In genomic region chr16:23988157-23988465, GRCm38 (mm10) we compare ENCODE assay signal across 8 mouse cellular contexts. TPM values are rescaled to one million over a fixed set of nuclear protein-coding genes. Genes with fewer than 3 reads are reported as not detected.
DNase-seq lines count a peak whose midpoint lies in the region; ATAC-seq and TF ChIP-seq lines count a peak whose summit lies in the region.

No protein-coding gene starts in this region.

- no peak for ATAC-seq in embryonic facial prominence, embryonic 14.5 days (ENCODE audit: low read depth)
- no peak for ATAC-seq in intestine, embryonic 14.5 days (replicated peaks; ENCODE audit: low FRiP score, low TSS enrichment, low read depth)
- no peak for ATAC-seq in midbrain, postnatal 0 days (ENCODE audit: low FRiP score)
- ATAC-seq in frontal cortex, adult (ENCODE audit: low TSS enrichment), result no peak

- under 1% methylated on average over 13 of the region's 13 CpGs for WGBS in embryonic facial prominence, embryonic 14.5 days
- 1% methylated on average over 13 of the region's 13 CpGs for WGBS in intestine, embryonic 14.5 days
- WGBS in midbrain, postnatal 0 days, result 0% methylated on average over 8 of the region's 13 CpGs

- no peak for DNase-seq in left cerebral cortex, adult 2 months (ENCODE audit: extremely low spot score in 1 of 2, low spot score in 2 of 2)
- DNase-seq in left cerebral cortex, adult 8-10 months (ENCODE audit: low spot score in 2 of 2), result no peak
- DNase-seq in embryonic facial prominence, embryonic 14.5 days (ENCODE audit: low spot score), result no peak
- DNase-seq in intestine, embryonic 14.5 days (ENCODE audit: low spot score), result no peak
- DNase-seq in midbrain, postnatal 0 days (ENCODE audit: low spot score), result no peak
- no peak for DNase-seq in adrenal gland, adult 2 months
- no peak for DNase-seq in cerebellum, adult 18-20 months

- no peaks in the 10 kb centered on the region for H3K27me3 ChIP-seq in embryonic facial prominence, embryonic 14.5 days (replicated peaks; ENCODE audit: control insufficient read depth, insufficient read depth, low read length)
- H3K27me3 ChIP-seq in intestine, embryonic 14.5 days (replicated peaks; ENCODE audit: control insufficient read depth, insufficient read depth, low read length), result peaks cover 3% of the 10 kb centered on the region; the same call in 1 of the 2 replicates
- no peaks in the 10 kb centered on the region for H3K27me3 ChIP-seq in midbrain, postnatal 0 days (ENCODE audit: insufficient read depth, low read length)

- intact Hi-C loops in left cerebral cortex, adult 2 months (cut with DNase I), result loop anchor here (1.0 to 5.0 kb wide), 6 partner anchors 405 to 1071 kb away; partner anchors contain the start of gene Lpp

- no peaks in the 10 kb centered on the region for H3K9me3 ChIP-seq in embryonic facial prominence, embryonic 14.5 days (ENCODE audit: control insufficient read depth, low read length)
- no peaks in the 10 kb centered on the region for H3K9me3 ChIP-seq in intestine, embryonic 14.5 days (ENCODE audit: control insufficient read depth, low read length)
- no peaks in the 10 kb centered on the region for H3K9me3 ChIP-seq in midbrain, postnatal 0 days (ENCODE audit: low read length)

- peak overlapping the region; percentile 78 for H3K4me3 ChIP-seq in left cerebral cortex, adult 2 months
- H3K4me3 ChIP-seq in embryonic facial prominence, embryonic 14.5 days (ENCODE audit: low read depth, low read length), result peak overlapping the region; percentile 78
- peak overlapping the region; percentile 79 for H3K4me3 ChIP-seq in intestine, embryonic 14.5 days (ENCODE audit: low read depth, low read length)
- H3K4me3 ChIP-seq in midbrain, postnatal 0 days (ENCODE audit: low read depth, low read length), result peak overlapping the region; percentile 66

- peaks cover 24% of the 10 kb centered on the region for H3K4me1 ChIP-seq in embryonic facial prominence, embryonic 14.5 days (ENCODE audit: control insufficient read depth, insufficient read depth, low read length)
- H3K4me1 ChIP-seq in intestine, embryonic 14.5 days (replicated peaks; ENCODE audit: control insufficient read depth, insufficient read depth, low read length), result peaks cover 30% of the 10 kb centered on the region
- no peaks in the 10 kb centered on the region; the same call in 1 of the 2 replicates for H3K4me1 ChIP-seq in midbrain, postnatal 0 days (ENCODE audit: insufficient read depth, low read length)

- H3K9ac ChIP-seq in embryonic facial prominence, embryonic 14.5 days (ENCODE audit: low read depth, low read length), result peak overlapping the region; percentile 88
- peak overlapping the region; percentile 71 for H3K9ac ChIP-seq in intestine, embryonic 14.5 days (ENCODE audit: low read length)
- H3K9ac ChIP-seq in midbrain, postnatal 0 days (replicated peaks; ENCODE audit: low read length, poor library complexity, severe bottlenecking), result peak overlapping the region; percentile 66

- H3K36me3 ChIP-seq in embryonic facial prominence, embryonic 14.5 days (ENCODE audit: control insufficient read depth, insufficient read depth, low read length), result no peaks in the 10 kb centered on the region
- H3K36me3 ChIP-seq in intestine, embryonic 14.5 days (ENCODE audit: control insufficient read depth, insufficient read depth, low read length), result no peaks in the 10 kb centered on the region
- no peaks in the 10 kb centered on the region for H3K36me3 ChIP-seq in midbrain, postnatal 0 days (ENCODE audit: insufficient read depth, low read length)

- TF ChIP-seq CTCF in left cerebral cortex, adult 2 months (IDR thresholded peaks at IDR 0.05), result no peak
- TF ChIP-seq CTCF in midbrain, postnatal 0 days (IDR thresholded peaks at IDR 0.05), result no peak

- H3K4me2 ChIP-seq in embryonic facial prominence, embryonic 14.5 days (ENCODE audit: low read depth, low read length), result peak overlapping the region; percentile 93
- H3K4me2 ChIP-seq in intestine, embryonic 14.5 days (ENCODE audit: low read length), result peak overlapping the region; percentile 95
- peak overlapping the region; percentile 93 for H3K4me2 ChIP-seq in midbrain, postnatal 0 days (ENCODE audit: low read depth, low read length, poor library complexity, severe bottlenecking)

- peak overlapping the region; percentile 100 for H3K27ac ChIP-seq in left cerebral cortex, adult 2 months
- peak overlapping the region; percentile 98 for H3K27ac ChIP-seq in embryonic facial prominence, embryonic 14.5 days (replicated peaks; ENCODE audit: low read depth, low read length)
- H3K27ac ChIP-seq in intestine, embryonic 14.5 days (ENCODE audit: low read depth), result peak overlapping the region; percentile 98
- peak overlapping the region; percentile 98 for H3K27ac ChIP-seq in midbrain, postnatal 0 days (ENCODE audit: low read depth, low read length)

RNA-seq across cellular contexts. Expression of gene Gm37419, which starts 0.2 kb away (rescaled TPM):
- not detected for total RNA-seq in left cerebral cortex, adult 2 months (2021)
- not detected for total RNA-seq in left cerebral cortex, adult 8-10 months (2022)
- not detected in 2 replicates for polyA plus RNA-seq in embryonic facial prominence, embryonic 14.5 days (2014; fragmentation: Nextera tagmentation; extraction: Ambion mirVana)
- polyA plus RNA-seq in intestine, embryonic 14.5 days (2014; fragmentation: Nextera tagmentation; extraction: Ambion mirVana), result not detected in 2 replicates
- total RNA-seq in midbrain, postnatal 0 days (2014; rRNA removed), result not detected in 2 replicates
- polyA plus RNA-seq in midbrain, postnatal 0 days (2015; fragmentation: Nextera tagmentation; extraction: Ambion mirVana), result not detected in 2 replicates
- total RNA-seq in adrenal gland, adult 2 months (2021), result not detected
- not detected in 2 replicates for polyA plus RNA-seq in adrenal gland, adult 2 months (2012; rRNA removed)

RNA-seq across cellular contexts. Expression of gene Bcl6, which starts 0.5 kb away (rescaled TPM):
- 10 to 100 TPM; 30.8 to 36.8 TPM for total RNA-seq in left cerebral cortex, adult 2 months (2021)
- 10 to 100 TPM; 21.1 to 25.7 (median 24.3) TPM for total RNA-seq in left cerebral cortex, adult 8-10 months (2022)
- polyA plus RNA-seq in embryonic facial prominence, embryonic 14.5 days (2014; fragmentation: Nextera tagmentation; extraction: Ambion mirVana), result 2.5 and 3.0 TPM in 2 replicates
- 0.49 and 0.95 TPM in 2 replicates for polyA plus RNA-seq in intestine, embryonic 14.5 days (2014; fragmentation: Nextera tagmentation; extraction: Ambion mirVana)
- total RNA-seq in midbrain, postnatal 0 days (2014; rRNA removed), result 2.5 and 3.2 TPM in 2 replicates
- 0.22 and 0.31 TPM in 2 replicates for polyA plus RNA-seq in midbrain, postnatal 0 days (2015; fragmentation: Nextera tagmentation; extraction: Ambion mirVana)
- total RNA-seq in adrenal gland, adult 2 months (2021), result 10 to 100 TPM; 75.1 to 88.5 TPM
- polyA plus RNA-seq in adrenal gland, adult 2 months (2012; rRNA removed), result 36.0 and 36.8 TPM in 2 replicates

RNA-seq across cellular contexts. Expression of gene Rtp2, which starts 55.9 kb away (rescaled TPM):
- not detected for total RNA-seq in left cerebral cortex, adult 2 months (2021)
- under 1 TPM in 2 of 4 experiments, not detected in 2; 0.18 to 0.32 TPM for total RNA-seq in left cerebral cortex, adult 8-10 months (2022)
- polyA plus RNA-seq in embryonic facial prominence, embryonic 14.5 days (2014; fragmentation: Nextera tagmentation; extraction: Ambion mirVana), result 0.79 and 0.84 TPM in 2 replicates
- not detected in 2 replicates for polyA plus RNA-seq in intestine, embryonic 14.5 days (2014; fragmentation: Nextera tagmentation; extraction: Ambion mirVana)
- 0.47 and 1.4 TPM in 2 replicates for total RNA-seq in midbrain, postnatal 0 days (2014; rRNA removed)
- polyA plus RNA-seq in midbrain, postnatal 0 days (2015; fragmentation: Nextera tagmentation; extraction: Ambion mirVana), result 0.22 and 0.56 TPM in 2 replicates
- total RNA-seq in adrenal gland, adult 2 months (2021), result not detected
- polyA plus RNA-seq in adrenal gland, adult 2 months (2012; rRNA removed), result not detected in 2 replicates
